Mouse (Mus musculus): ENCODE data around the gene Dusp12.

DNA sequence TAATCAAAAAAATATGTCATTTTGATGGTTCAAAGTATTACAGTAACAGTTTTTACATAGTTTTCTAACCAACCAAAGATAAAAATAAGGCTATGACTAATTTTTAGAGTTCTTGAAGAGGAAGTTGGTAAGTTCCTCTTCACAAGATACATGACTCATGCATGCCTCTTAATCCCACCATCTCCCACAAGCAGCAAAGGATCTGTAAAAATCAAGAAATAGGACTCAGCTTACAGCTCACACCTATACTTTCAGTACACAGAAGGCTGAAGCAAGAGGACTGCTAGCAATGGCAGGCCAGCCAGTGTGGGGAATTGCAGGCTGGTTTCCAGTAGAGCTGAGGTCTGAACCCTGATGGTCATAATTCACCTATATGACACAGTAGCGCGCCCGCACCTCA, 31.7 kb downstream of the Dusp12 start:
- TF ChIP-seq CTCF (IDR thresholded peaks at IDR 0.05; ENCODE audit: low read depth, low read length): no peak
- no peak for TF ChIP-seq GATA1 (IDR thresholded peaks at IDR 0.05; ENCODE audit: borderline replicate concordance, low read length)
- no peak for TF ChIP-seq POLR2AphosphoS5 (IDR thresholded peaks at IDR 0.05; ENCODE audit: insufficient replicate concordance, low read depth, low read length)
- no peak for TF ChIP-seq TAL1 (conservative IDR thresholded peaks at IDR 0.05; ENCODE audit: low read depth, low read length)

Measured in G1E (cell line).